Comparison of ENCODE assay signal across 22 mouse cellular contexts in the genomic region with DNA sequence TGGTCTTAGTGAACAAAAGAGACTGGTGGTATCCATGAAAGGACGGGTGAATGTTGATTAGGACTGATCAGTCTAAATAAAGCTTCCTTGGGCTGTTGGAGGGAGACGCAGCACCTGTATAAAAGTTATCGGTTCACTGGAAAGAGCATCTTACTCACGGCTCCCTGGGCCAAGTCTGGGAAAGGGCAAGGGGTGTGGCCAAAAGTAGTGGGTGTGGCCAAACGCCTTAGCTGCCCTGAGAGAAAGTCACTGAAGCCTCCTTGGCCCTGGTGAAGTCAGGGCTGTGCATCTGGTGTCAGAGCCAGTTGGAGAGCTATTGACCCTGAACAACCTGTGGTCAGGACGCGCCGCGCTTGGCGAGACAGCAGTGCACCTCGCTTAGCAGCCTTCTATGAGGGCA. TPM values are rescaled to one million over a fixed set of nuclear protein-coding genes. Genes with fewer than 3 reads are reported as not detected.
DNase-seq lines count a peak whose midpoint lies in the region; ATAC-seq and TF ChIP-seq lines count a peak whose summit lies in the region.
"Had no signal": no experiment of that assay in that cellular context is flagged by ENCODE, and none has a peak within 500 bp of the region (broad histone marks: within the 10 kb centered on the region; RNA-seq: fewer than 3 reads in every experiment).

No protein-coding gene starts in this region.

- H3K4me3 ChIP-seq in heart, adult 2 months, result no peak overlapping the region
- no peak overlapping the region for H3K4me3 ChIP-seq in midbrain, embryonic 15.5 days
- H3K4me3 ChIP-seq in midbrain, embryonic 14.5 days (replicated peaks; ENCODE audit: low read depth, low read length), result no peak overlapping the region
- H3K4me3 ChIP-seq in limb, embryonic 10.5 days, result no peak overlapping the region
- H3K4me3 ChIP-seq: embryonic facial prominence, embryonic 12.5 days; forebrain, embryonic 13.5 days; hindbrain, embryonic 10.5 days; limb, embryonic 12.5 days had no signal

- intact Hi-C loops in heart, adult 2 months (cut with DNase I), result no loop called here

- H3K9me3 ChIP-seq in midbrain, embryonic 15.5 days, result no peaks in the 10 kb centered on the region
- H3K9me3 ChIP-seq in midbrain, embryonic 14.5 days (ENCODE audit: control insufficient read depth, low read length), result no peaks in the 10 kb centered on the region
- no peaks in the 10 kb centered on the region for H3K9me3 ChIP-seq in limb, embryonic 10.5 days (replicated peaks)
- H3K9me3 ChIP-seq: embryonic facial prominence, embryonic 12.5 days; forebrain, embryonic 13.5 days; hindbrain, embryonic 10.5 days; limb, embryonic 12.5 days had no signal

- no peaks in the 10 kb centered on the region for H3K79me2 ChIP-seq in heart, adult 2 months (replicated peaks; ENCODE audit: control insufficient read depth, insufficient read depth, low read length)

- no peaks in the 10 kb centered on the region for H3K4me1 ChIP-seq in heart, adult 2 months (ENCODE audit: control insufficient read depth, insufficient read depth, low read length)
- H3K4me1 ChIP-seq in midbrain, embryonic 15.5 days, result peaks cover 20% of the 10 kb centered on the region
- peaks cover 19% of the 10 kb centered on the region for H3K4me1 ChIP-seq in midbrain, embryonic 14.5 days (ENCODE audit: control insufficient read depth, insufficient read depth, low read length)
- peaks cover 15% of the 10 kb centered on the region for H3K4me1 ChIP-seq in limb, embryonic 10.5 days
- H3K4me1 ChIP-seq: embryonic facial prominence, embryonic 12.5 days had no signal

- H3K27ac ChIP-seq in heart, adult 2 months, result no peak overlapping the region
- H3K27ac ChIP-seq in midbrain, embryonic 15.5 days, result peak overlapping the region; percentile 42; the same call in 1 of the 2 replicates
- no peak overlapping the region for H3K27ac ChIP-seq in midbrain, embryonic 14.5 days (replicated peaks; ENCODE audit: low read depth, low read length)
- H3K27ac ChIP-seq in limb, embryonic 10.5 days, result no peak overlapping the region
- H3K27ac ChIP-seq: embryonic facial prominence, embryonic 12.5 days; forebrain, embryonic 13.5 days; hindbrain, embryonic 10.5 days; kidney, postnatal 0 days; limb, embryonic 12.5 days had no signal

- WGBS in heart, adult 2 months, result 21% methylated on average over 11 of the region's 11 CpGs
- 22% methylated on average over 11 of the region's 11 CpGs for WGBS in midbrain, embryonic 15.5 days
- WGBS in midbrain, embryonic 14.5 days, result 19% methylated on average over 11 of the region's 11 CpGs
- WGBS in limb, embryonic 10.5 days, result 27% methylated on average over 11 of the region's 11 CpGs

- H3K4me2 ChIP-seq in midbrain, embryonic 15.5 days, result no peak overlapping the region
- no peak overlapping the region for H3K4me2 ChIP-seq in midbrain, embryonic 14.5 days (ENCODE audit: low read length)
- H3K4me2 ChIP-seq: embryonic facial prominence, embryonic 12.5 days; forebrain, embryonic 13.5 days; heart, embryonic 11.5 days; limb, embryonic 12.5 days had no signal

- no peak for TF ChIP-seq EP300 in heart, adult 2 months (IDR thresholded peaks at IDR 0.05; ENCODE audit: insufficient read depth, low read depth, low read length)

- peaks cover 2% of the 10 kb centered on the region; the same call in 1 of the 2 replicates for H3K27me3 ChIP-seq in heart, adult 2 months (ENCODE audit: control insufficient read depth, insufficient read depth, low read length)
- H3K27me3 ChIP-seq in midbrain, embryonic 15.5 days (replicated peaks), result no peaks in the 10 kb centered on the region
- no peaks in the 10 kb centered on the region for H3K27me3 ChIP-seq in midbrain, embryonic 14.5 days (ENCODE audit: control insufficient read depth, insufficient read depth, low read length)
- peaks cover 9% of the 10 kb centered on the region for H3K27me3 ChIP-seq in limb, embryonic 10.5 days (ENCODE audit: low read depth, poor library complexity, severe bottlenecking)
- H3K27me3 ChIP-seq: forebrain, embryonic 13.5 days had no signal

- no peak overlapping the region for H3K9ac ChIP-seq in heart, adult 2 months (ENCODE audit: low read depth, low read length)
- H3K9ac ChIP-seq in midbrain, embryonic 15.5 days, result no peak overlapping the region
- H3K9ac ChIP-seq in midbrain, embryonic 14.5 days (replicated peaks; ENCODE audit: low read length), result no peak overlapping the region
- H3K9ac ChIP-seq: embryonic facial prominence, embryonic 12.5 days; forebrain, embryonic 13.5 days; limb, embryonic 12.5 days; liver, postnatal 0 days had no signal

- TF ChIP-seq POLR2A in heart, adult 2 months (IDR thresholded peaks at IDR 0.05; ENCODE audit: insufficient read depth, low read depth, low read length), result no peak

- 0 out of 2 replicates have a peak, but pooled peaks have one; percentile 16 for ATAC-seq in midbrain, embryonic 15.5 days (replicated peaks)
- no peak for ATAC-seq in midbrain, embryonic 14.5 days (ENCODE audit: low FRiP score, low TSS enrichment)
- ATAC-seq: CD4-positive, CD25-positive, alpha-beta regulatory T cell, adult 4 months; forebrain, embryonic 13.5 days; liver, postnatal 0 days; Patski had no signal

- peak; percentile 10 for DNase-seq in heart, postnatal 4 days
- DNase-seq in heart, adult 2 months, result no peak
- no peak for DNase-seq in midbrain, embryonic 14.5 days
- peak; percentile 42 for DNase-seq in embryo, embryonic 11 days
- peak; percentile 62 for DNase-seq in retina, postnatal 1 day
- no peak for DNase-seq in urinary bladder, postnatal 25 days (ENCODE audit: low spot score)
- no peak for DNase-seq in limb, embryonic 10.5 days (ENCODE audit: low spot score)
- DNase-seq: adrenal gland, adult 8-10 months; cerebellum, adult 8-10 months; layer of hippocampus, postnatal 36 days; liver, postnatal 0 days; right cerebral cortex, postnatal 4 days had no signal

- no peaks in the 10 kb centered on the region for H3K36me3 ChIP-seq in heart, adult 2 months (ENCODE audit: control insufficient read depth, insufficient read depth, low read length)
- H3K36me3 ChIP-seq in midbrain, embryonic 15.5 days (replicated peaks), result no peaks in the 10 kb centered on the region
- H3K36me3 ChIP-seq in midbrain, embryonic 14.5 days (ENCODE audit: control insufficient read depth, insufficient read depth, low read length), result no peaks in the 10 kb centered on the region
- H3K36me3 ChIP-seq in limb, embryonic 10.5 days, result no peaks in the 10 kb centered on the region
- H3K36me3 ChIP-seq: embryonic facial prominence, embryonic 12.5 days; hindbrain, embryonic 10.5 days; limb, embryonic 12.5 days had no signal

- TF ChIP-seq CTCF in heart, adult 2 months (IDR thresholded peaks at IDR 0.05), result no peak

RNA-seq across cellular contexts. Expression of a gene that starts 15.7 kb away (rescaled TPM):
- under 1 TPM; 0.31 to 0.65 TPM for total RNA-seq in heart, postnatal 4 days (2021)
- not detected for total RNA-seq in heart, adult 2 months (2021)
- not detected in 2 replicates for polyA plus RNA-seq in heart, adult 2 months (2012; rRNA removed)
- polyA plus RNA-seq in midbrain, embryonic 15.5 days (2015; fragmentation: Nextera tagmentation; extraction: Ambion mirVana), result 144 and 153 TPM in 2 replicates
- polyA plus RNA-seq in midbrain, embryonic 14.5 days (2014; fragmentation: Nextera tagmentation; extraction: Ambion mirVana), result 97.2 and 120 TPM in 2 replicates
- 2.9 and 10.2 TPM in 2 replicates for polyA plus RNA-seq in limb, embryonic 10.5 days (2016; fragmentation: Nextera tagmentation; extraction: Ambion mirVana)
- total RNA-seq: gastrocnemius, adult 8-10 months had no signal
- polyA plus RNA-seq: CD4-positive, CD25-positive, alpha-beta regulatory T cell, adult 4 months; kidney, postnatal 0 days; liver, postnatal 0 days; Patski had no signal

RNA-seq across cellular contexts. Expression of a gene that starts 31.7 kb away (rescaled TPM):
- total RNA-seq in heart, postnatal 4 days (2021), result 1 to 10 TPM; 3.9 to 4.5 TPM
- total RNA-seq in heart, adult 2 months (2021), result 1 to 10 TPM; 2.9 to 3.2 TPM
- 1.9 and 2.6 TPM in 2 replicates for polyA plus RNA-seq in heart, adult 2 months (2012; rRNA removed)
- polyA plus RNA-seq in midbrain, embryonic 15.5 days (2015; fragmentation: Nextera tagmentation; extraction: Ambion mirVana), result 11.4 and 12.5 TPM in 2 replicates
- 10.2 and 14.7 TPM in 2 replicates for polyA plus RNA-seq in midbrain, embryonic 14.5 days (2014; fragmentation: Nextera tagmentation; extraction: Ambion mirVana)
- 10.0 and 10.6 TPM in 2 replicates for polyA plus RNA-seq in limb, embryonic 10.5 days (2016; fragmentation: Nextera tagmentation; extraction: Ambion mirVana)

Comparison
In these comparisons a context has a peak if more than half of its experiments do, and no peak if none do; other contexts are left out.
1. DNase-seq: peak in heart, postnatal 4 days (single experiment), embryo, embryonic 11 days (single experiment) and retina, postnatal 1 day (single experiment); none in heart, adult 2 months (0 of 2), midbrain, embryonic 14.5 days (single experiment), urinary bladder, postnatal 25 days (single experiment) and limb, embryonic 10.5 days (single experiment).